Mouse (Mus musculus) skeletal muscle tissue, postnatal 0 days (tissue): Measurements from ENCODE around the gene Adar. TPM values are rescaled to one million over a fixed set of nuclear protein-coding genes. Genes with fewer than 3 reads are reported as not detected.

Source experiments
- polyA plus RNA-seq: library from polyadenylated mRNA; unstranded; fragments of >200 nt; fragmentation: Nextera tagmentation; extraction: Ambion mirVana; gene quantifications from 2 replicates; pipeline ENCODE4 v1.2.1, GENCODE M21; 2015

Adar gene
- polyA plus RNA-seq: 2.7 and 3.3 TPM in 2 replicates

DNA sequence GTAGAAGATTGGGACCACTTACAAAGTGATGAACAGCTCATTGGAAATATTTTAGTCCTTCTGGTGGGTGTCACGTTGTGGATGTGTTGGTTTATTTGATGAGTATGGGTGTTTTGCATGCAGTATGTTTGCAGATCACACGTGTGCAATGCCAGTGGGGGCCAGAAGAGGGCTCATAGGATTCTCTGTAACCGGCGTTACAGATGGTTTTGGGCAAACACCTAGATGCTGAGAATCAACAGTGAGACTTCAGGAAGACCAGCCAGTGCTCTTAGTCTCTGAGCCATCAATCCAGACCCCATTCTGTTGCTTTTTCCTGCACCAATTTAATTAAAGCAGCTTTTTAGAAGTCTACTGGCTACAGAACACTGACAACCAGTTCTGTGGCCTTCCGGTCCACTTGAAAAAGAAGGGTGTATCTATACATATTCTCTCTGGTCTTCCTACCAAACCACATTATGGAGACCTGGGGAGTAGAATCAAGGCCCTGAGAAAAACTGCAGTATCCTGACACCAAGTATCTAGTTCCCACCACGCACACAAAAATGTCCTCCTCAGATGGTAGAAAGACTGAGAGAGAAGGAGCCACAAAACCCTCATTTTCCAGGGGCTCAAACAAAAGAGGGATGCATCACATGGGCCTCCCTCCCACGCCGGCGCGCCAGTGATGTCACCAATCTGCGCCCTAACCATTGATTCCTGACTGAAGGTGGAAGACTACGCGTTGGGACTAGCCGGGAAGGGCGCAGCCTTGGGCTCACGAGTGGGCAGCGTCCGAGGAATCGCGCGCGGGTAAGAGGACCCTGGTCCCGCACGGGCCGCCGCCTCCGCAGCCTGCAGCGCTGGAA, at the start of gene Adar:
Adar (plus strand) TSS at position 664 of the 848 bp plus-strand sequence.

GRCm38 (mm10) chr3:89764119-89764724, 49.4 kb downstream of the Adar start, which contains the start of gene Chrnb2:
Gene Chrnb2, minus strand, starts transcription at chr3:89764632.

DNA sequence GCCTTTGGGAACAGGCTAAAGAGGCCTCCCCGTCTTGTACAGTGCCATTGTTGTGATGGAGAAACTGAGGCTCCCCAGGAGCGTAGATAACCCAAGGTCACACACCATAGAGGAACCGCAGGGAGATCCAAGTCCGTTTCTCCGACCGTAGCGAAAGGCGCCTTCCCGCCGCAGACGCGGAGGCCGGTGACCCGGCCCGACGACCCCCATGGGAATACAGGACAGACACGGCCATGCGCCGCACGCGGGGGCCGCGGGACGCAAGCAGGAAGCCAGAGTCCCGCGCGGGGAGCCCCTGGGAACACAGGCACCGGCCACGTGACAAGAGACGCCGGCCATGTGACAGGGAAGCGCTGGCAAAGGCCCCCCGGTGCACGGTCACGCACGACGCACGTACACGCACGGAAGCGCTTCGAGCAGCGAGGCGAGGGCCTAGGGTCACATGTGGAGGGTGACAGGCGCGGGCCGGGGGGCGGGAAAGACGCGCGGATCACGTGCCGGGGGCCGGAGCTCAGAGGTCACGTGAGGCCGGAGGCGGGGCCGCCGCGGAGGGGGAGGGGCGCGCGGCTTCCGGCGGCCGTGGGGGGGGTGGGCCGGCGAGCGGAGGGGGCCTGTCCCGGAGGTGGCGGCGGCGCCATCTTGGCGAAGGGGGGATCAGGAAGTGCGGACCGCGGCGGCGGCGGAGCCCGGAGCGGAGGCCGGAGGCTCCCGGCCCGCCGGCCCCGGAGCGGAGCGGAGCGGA, 58.3 kb downstream of the Adar start, which contains the start of gene Ube2q1:
Ube2q1 (plus strand) TSS at position 649 of the 742 bp plus-strand sequence.

Other genes with a start within 250 kb of the Adar start
- 4.5 TPM in 2 replicates for gene Kcnn3, start 194.9 kb upstream of the Adar start, polyA plus RNA-seq
- 0.16 and 0.17 TPM in 2 replicates for gene Chrnb2, start 49.6 kb downstream of the Adar start, polyA plus RNA-seq
- 3.6 and 4.6 TPM in 2 replicates for gene Ube2q1, start 58.6 kb downstream of the Adar start, polyA plus RNA-seq
- 2.6 and 3.3 TPM in 2 replicates for gene She, start 116.3 kb downstream of the Adar start, polyA plus RNA-seq
- 2.2 and 4.3 TPM in 2 replicates for gene Il6ra, start 198.2 kb downstream of the Adar start, polyA plus RNA-seq
- 5.5 and 6.2 TPM in 2 replicates for gene Atp8b2, start 248.5 kb downstream of the Adar start, polyA plus RNA-seq